Mouse (Mus musculus) urinary bladder, adult 18-20 months (tissue): ENCODE data around the gene Nkx2-2.

Experiments used
- DNase-seq, 2 experiments: peaks; one replicate each; pipeline ENCODE4 v3.0.0; 2022; ENCODE audit warnings: low spot score in 2 of 2, mixed read lengths in 2 of 2

Nkx2-2 gene

GRCm38 (mm10) chr2:147193271-147194255 is at the start of gene Nkx2-2:
Gene Nkx2-2 (minus strand): TSS chr2:147194243.
- DNase-seq = no peak

- DNase-seq = no peak
Measured at GRCm38 (mm10) chr2:147235707-147236290, 41.8 kb upstream of the Nkx2-2 start.

DNA sequence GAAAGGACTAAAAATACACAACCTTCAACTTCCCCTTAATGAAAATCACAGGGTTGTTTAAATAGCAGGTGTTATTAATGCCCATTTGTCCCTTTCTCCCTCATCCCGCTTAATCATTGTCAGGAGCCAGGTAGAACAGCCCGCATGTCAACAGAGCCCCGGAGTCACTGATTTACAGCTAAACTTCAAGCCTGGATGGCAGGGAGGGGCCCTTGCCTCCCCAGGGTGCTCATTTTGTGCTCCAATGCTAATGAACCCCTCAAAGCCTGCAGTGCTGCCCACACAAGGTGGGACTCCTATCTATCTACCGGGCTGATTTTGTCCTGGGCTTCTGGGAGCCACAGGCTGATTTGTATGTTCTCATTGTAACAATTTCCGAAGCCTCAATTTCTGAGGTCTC is 37.1 kb upstream of the Nkx2-2 start:
- no peak for DNase-seq

DNA sequence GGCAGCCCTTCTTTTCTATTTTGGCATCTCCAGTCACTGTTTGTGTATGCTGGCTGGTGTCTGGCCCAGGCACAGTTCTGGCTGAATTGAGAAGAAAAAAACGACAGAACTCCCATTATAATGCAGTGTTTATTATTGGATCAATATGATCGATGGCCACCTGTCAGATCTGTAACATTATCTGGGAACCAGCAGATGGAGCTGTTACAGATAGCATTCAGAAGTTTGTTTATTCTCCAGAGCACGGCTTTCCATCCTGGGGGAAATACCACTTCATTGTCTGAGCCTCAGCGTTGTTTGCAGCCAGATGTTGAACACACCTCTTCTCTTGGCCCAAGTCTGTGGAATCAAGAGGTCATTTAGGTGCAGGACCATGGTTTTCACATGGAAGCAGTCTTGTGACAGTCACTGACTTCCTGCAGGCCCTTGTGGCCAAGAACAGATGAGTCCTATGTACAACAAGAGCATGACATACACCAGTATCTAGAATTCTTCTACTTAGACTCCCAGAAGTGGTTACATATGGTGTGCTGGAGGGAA is 11.1 kb upstream of the Nkx2-2 start:
- DNase-seq = no peak

DNA sequence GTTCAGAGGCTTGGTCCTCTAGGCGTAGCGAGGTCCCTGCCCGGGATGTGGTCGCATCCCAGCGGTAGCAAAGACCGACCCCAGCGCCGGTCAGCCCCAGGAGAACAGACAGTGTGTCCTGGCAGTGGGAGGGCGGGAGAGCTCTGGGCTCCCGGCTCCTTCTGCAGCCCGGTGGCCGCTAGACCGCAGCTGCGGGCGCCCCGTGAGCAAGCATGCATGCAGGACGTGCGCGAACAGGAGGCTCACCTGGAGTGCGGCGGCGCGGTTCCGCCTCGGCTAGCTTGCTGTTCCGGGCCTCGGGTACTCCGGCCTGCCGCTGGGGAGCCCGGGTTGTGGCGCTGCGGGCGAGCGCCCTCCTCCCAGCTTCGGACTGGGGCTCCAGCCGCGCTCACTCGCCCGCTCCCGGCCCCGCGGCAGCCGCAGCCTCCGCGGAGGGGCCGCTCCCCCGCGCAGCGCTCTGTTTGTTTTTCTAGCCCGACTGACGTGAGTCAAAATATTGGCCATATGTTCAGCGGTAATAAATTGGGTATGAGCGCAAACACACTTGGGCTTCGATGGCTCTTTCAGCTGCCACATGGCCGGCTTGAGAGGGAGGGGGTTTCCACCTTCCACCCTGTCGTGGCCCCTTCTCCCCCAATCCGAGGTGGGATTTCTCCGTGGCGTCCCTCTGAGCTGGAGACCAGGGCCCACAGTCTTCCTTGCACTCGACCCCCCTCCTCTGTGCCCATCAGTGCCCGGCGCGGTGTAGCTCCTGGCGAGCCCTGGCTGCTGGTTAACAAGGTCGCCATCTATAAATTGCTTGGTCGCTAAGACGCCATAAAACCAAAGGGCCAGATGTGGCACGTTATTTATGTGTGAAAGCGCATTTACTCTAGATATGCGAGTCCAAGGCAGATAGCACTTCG is 920 bp upstream of the Nkx2-2 start:
- no peak for DNase-seq

DNA sequence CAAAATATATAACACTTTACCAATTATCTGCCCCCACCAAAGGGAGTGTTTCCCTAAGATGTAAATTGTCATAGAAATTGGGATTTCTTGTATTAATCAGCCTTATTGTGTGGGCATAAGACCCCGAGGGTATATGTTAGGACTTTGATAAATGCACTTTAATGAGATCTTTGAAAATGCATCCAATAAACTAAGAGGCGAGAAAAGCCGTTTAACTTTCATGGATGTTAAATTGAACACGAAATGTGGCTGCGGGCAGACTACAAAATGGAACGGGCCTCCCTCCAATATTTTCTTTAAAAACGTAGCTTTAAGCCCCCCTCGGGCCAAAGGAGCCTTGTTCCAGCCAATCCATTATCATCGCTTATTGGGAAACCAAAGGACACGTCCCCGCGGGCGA is 1.3 kb downstream of the Nkx2-2 start:
- DNase-seq = no peak

- no peak for DNase-seq
Measured at GRCm38 (mm10) chr2:147190316-147191021, 3.6 kb downstream of the Nkx2-2 start.

DNA sequence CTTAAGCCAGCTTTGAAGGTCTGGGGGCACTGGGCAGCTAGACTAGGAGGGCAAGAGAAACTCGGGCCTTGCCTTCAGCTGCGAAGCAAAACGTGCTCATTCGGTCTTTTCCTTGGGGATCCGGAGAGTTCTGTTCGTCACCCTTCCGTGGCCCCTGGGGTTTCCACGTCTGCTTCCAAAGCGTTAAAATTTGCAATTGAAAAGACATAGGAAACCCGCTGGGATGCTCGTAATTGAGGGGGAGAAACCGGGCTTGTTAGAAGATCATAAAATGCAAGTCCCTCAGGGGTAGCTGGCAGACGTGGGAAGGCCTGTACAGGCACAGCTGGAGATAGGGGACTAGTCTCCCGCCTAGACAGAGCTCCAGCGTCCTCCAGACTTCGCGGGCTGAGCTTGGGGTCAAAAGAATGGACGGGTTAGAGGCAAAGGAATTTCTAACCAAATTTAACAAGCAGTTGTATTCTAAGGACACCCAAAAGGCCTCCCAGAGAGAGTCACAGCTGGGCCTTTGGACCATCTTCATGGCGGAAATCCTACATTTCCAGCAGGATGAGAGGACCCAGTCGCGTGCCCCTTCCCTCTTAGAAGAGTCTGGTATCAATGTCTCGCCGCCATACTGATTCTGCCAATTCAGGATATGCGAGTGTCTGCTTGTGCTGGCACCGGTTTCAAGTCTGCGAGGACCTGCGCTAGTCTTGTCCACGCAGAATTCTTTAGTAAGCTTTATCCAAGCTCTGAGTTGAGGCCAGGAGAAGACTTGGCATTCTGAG is 4.3 kb downstream of the Nkx2-2 start:
- no peak for DNase-seq

DNA sequence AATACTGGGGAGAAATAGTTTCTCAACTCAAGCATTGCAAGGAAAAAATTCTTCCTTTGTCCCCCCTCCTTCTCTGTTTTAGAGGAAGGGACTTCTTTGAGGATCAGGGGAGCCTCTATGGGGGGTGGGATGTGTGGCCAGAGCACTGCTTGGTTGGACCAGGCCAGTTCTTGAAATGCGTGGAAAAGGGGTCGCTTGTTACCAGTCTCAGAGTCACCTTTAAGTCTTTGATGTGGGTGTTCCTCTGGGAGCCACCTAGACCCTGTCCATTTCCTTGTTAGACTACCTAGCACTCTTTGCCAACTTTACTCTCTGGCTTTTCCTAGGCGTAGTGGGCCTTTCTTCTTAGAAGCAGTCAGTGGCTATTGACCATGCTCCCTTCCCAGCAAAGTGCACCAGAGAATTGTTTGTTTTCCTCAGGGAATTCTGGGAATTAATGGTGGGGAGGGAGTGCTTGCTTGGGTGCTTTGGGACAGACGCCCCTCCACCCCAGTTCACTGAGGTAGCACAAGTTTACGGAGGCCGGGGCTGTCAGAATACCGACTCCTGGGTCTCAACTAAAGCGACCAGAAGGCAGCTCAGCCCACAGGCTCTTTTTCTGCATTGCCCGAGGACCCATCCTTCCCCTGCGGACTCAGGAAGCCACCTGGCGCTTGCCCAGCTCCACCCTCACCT is 5.0 kb downstream of the Nkx2-2 start:
- no peak for DNase-seq

DNA sequence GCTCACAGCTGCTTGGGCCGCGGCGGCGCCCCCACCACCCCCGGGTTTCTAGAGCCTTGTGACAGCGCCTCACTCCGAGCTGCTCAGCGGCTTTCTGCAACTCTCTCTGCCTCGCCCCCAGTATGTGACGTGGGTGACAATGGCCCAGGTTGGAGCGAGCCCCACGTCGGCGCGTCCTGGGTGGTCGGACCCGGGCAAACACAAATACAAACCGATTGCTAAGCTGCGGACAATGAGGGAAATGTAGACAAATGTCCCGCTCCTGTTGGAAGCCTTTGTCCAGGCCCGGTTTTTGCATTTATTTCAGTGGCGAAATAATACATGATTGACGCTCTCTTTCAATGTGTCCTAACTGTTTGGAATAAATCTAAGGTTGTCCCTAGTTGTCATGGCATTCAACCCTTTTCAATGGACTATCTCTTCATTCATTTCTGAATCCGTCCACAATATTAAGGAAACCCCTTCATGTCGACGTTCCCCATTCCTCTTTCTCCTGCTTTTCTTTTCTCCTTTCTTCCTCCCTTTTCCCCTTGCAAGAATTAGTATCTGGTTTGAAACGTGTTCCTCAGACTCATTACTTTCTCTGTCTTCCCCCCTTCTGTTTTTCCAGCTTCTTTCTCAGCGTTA is 5.9 kb downstream of the Nkx2-2 start:
- DNase-seq = no peak

GRCm38 (mm10) chr2:147187061-147187870 is 6.8 kb downstream of the Nkx2-2 start:
- no peak for DNase-seq

- no peak for DNase-seq
Measured at GRCm38 (mm10) chr2:147186261-147186681, 7.8 kb downstream of the Nkx2-2 start.

DNA sequence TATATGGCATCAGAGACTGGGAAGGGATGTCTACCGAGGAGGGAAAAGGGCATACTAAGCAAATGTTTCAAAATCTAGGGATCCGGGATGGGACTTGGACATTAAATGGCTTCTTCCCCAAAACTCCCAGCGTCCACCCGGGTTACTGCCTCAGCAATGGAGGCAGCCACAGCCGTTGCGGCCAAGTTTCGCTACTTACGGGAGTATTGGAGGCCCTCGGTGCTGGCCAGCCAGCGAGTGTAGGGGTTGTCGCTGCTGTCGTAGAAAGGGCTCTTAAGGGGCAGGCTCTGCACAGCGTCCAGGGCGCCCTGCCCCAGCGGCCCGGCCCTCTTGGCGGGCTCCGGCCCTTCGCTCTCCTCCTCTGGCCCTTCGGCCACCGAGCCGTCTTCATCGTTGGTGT is 8.5 kb downstream of the Nkx2-2 start:
- no peak for DNase-seq

DNA sequence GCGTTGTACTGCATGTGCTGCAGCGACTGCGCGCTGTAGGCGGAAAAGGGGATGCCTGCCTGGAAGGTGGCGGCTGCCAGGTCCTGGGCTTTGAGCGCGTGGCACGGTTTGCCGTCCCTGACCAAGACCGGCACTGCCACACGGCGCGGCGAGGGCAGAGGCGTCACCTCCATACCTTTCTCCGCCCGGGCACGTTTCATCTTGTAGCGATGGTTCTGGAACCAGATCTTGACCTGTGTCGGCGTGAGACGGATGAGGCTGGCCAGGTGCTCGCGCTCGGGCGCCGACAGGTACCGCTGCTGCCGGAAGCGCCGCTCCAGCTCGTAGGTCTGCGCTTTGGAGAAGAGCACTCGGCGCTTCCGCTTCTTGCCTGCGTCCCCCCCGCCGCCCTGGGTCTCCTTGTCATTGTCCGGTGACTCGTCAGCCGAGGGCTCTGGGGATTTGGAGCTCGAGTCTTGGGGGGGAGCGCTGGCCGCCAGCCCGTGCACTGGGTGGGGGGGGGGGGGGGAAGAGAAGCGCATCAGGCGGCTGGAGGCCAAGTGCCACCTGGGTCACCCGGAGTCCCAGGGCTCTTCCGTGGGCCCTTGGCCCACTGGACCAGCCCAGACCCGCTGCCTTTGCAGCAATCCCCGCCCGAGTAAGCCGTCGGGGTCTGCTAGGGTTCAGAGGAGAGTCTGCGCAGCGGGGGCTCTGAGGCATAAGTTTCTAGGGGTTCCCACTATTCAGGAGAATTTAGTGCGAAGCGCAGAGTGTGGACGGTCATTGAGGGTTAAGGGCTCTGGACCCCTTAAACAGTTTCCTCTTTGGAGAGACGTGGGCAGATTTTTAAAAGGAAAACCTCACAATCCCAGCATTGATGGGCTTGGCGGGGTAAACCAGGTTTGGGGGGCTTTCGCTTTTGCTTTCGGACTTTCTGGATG is 9.7 kb downstream of the Nkx2-2 start:
- DNase-seq = peak in 1 of 2 experiments; percentile 37

- DNase-seq = no peak
Measured at GRCm38 (mm10) chr2:147183521-147183920, 10.5 kb downstream of the Nkx2-2 start.

GRCm38 (mm10) chr2:147182709-147183260 is 11.3 kb downstream of the Nkx2-2 start:
- DNase-seq = no peak
